Mouse (Mus musculus) liver, adult 2 months (tissue): Measurements from ENCODE around the gene Ppp1r1c.

Experiments
- CTCF ChIP-seq: fragments of 200-500 bp; IDR thresholded peaks from 2 replicates; pipeline ENCODE4 v1.5.1; 2011; ENCODE audit warnings: low read depth, low read length, control low read depth
- POLR2A ChIP-seq: fragments of 200-500 bp; IDR thresholded peaks from 2 replicates; pipeline ENCODE4 v1.6.1; 2011; ENCODE audit warnings: low read length, control low read depth; ENCODE audit not compliant: insufficient read depth; ENCODE audit errors: extremely low read depth

DNA sequence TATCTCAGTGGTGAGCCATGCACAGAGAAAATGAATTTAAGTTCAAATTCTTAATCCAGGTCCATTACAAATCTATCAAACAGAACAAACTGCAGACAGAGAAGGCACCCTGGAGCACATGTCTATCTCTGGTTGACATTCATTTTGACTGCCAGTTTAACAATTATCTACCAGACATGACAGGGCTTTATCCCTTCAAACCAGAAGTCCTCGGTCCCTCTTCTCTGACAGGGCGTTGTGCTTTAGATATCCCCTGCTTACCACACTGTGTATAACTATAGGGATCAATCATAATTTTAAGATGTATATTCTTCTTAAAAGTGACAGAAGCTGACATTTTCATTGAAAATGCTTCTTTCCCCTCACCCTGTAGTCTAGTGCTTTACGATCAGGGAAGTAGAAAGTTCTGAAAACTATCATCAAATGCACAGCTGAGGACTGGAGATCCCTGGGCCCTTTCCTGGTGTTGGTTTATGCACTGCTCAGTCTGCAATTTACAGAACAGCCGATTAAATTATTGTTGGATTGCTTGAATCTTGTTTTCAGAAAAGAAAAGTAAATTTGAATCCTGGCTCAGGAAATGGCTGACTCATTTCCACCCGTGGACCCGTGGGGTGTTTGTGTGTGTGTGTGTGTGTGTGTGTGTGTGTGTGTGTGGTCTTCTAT is 55.3 kb downstream of the Ppp1r1c start:
- no peak for TF ChIP-seq CTCF
- no peak for TF ChIP-seq POLR2A
